Mouse (Mus musculus): ENCODE measurements around the gene Nod1. TPM values are rescaled to one million over a fixed set of nuclear protein-coding genes. Genes with fewer than 3 reads are reported as not detected.

The Nod1 gene
- polyA plus RNA-seq, 1 experiment from 2014 or later, result 4.7 TPM

DNA sequence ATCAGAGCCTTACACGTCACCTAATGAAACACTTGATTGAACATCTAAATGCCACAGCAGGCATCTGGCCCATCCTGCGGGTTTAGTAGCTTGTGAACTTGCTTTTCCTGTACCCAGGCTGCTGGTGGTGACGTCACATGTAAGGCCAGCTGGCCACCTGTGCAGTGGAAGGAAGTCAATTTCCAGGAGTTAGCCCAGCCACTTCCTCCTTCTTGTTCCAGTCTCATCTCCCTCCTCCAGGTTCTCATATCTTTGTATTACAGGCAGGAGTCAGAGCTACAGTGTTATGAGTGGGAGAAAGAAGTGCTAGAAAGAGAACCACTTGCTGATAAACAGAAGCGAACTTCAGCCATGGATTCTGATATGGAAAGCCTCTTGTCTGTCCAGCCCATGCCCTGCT is 56.2 kb downstream of the Nod1 start:
- no peak overlapping the region for H3K4me3 ChIP-seq
- no peak for ATAC-seq (ENCODE audit: insufficient number of reproducible peaks, insufficient read depth, low FRiP score, low TSS enrichment)
- no peaks in the 10 kb centered on the region for H3K9me3 ChIP-seq
- H3K36me3 ChIP-seq, result no peaks in the 10 kb centered on the region
- H3K27ac ChIP-seq, result no peak overlapping the region
- no peak overlapping the region for H3K9ac ChIP-seq
- no peaks in the 10 kb centered on the region for H3K27me3 ChIP-seq
- H3K4me2 ChIP-seq (replicated peaks), result no peak overlapping the region
- WGBS, result 61% methylated on average over 4 of the region's 4 CpGs
- no peaks in the 10 kb centered on the region for H3K4me1 ChIP-seq

DNA sequence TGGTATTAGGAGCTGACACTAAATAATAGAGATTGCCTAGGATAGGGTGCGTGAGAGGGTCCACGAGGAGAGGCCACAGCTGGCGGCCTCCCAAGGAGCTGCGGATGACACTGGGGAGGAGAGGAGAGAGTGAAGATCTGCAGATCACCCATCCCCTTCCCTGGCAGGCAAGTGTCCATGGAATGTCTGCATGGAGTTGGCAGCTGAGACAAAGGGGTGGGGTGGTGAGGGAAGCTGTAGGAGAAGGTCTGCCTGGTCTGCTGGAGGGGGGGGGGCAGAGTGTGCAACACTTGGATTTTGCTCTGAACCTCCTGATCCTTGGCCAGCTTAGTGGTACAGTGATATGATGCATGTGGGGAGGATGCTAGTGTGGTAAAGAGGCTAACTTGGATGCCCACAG is 57.4 kb downstream of the Nod1 start:
- no peak for ATAC-seq (ENCODE audit: insufficient number of reproducible peaks, insufficient read depth, low FRiP score, low TSS enrichment)
- Histone ChIP-seq H3K9me3 (no peaks in the 10 kb centered on the region), H3K27me3 (no peaks in the 10 kb centered on the region), H3K36me3 (no peaks in the 10 kb centered on the region), H3K27ac (no peak overlapping the region), H3K4me1 (no peaks in the 10 kb centered on the region), H3K4me2 (replicated peaks) (no peak overlapping the region), H3K9ac (no peak overlapping the region), H3K4me3 (no peak overlapping the region)
- WGBS, result 89% methylated on average over 4 of the region's 4 CpGs

DNA sequence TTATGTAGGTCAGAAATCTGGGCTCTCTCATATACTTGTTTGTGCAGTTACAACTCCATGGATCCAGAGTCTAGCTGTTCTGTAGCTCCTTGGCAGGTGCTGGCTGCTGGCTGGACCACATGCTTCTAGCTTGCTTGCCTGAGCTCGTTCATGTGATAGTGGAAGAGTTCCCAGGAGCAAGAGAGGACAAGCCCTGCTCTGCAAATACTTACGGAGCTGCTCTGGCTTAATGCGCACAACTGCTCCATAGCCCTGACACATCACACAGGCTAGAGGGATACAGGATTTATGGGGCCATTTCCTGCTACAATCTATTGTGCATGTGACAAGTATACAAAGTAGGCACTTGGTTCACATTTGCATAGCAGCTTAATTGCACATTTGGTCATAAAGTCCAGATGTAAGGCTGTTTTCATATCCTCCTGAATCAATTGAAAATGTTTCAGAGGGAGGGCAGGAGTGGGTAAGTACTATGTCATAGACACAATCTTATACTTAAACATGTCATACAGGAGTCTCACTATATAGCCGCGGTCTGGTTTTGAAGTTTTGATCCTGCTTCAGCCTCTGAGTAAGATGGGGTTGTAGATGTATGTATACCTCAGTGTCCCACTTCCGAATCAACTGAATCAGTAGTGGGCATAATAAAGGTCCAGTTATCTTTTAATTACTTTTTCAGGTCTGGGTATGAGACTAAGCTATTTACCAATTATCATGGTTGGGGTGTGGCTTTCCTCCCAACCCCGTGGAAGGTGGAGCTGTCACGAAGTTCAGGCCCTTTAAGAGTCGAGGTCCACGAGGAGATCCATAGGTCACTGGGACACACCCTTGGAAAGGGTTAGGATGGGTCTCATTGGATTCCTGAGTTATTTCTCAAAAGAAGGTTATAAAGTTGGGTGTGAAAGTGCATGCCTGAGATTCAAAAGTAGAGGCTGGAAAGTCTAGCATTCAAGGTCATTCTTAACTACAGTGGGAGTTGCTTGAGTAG is 66.1 kb downstream of the Nod1 start:
- WGBS, result 84% methylated on average over 10 of the region's 10 CpGs
- Histone ChIP-seq H3K9me3 (peaks cover 4% of the 10 kb centered on the region; the same call in 1 of the 2 replicates), H3K4me3 (no peak overlapping the region), H3K36me3 (no peaks in the 10 kb centered on the region), H3K9ac (no peak overlapping the region), H3K27me3 (no peaks in the 10 kb centered on the region), H3K4me1 (no peaks in the 10 kb centered on the region), H3K4me2 (replicated peaks) (no peak overlapping the region), H3K27ac (no peak overlapping the region)
- ATAC-seq (ENCODE audit: insufficient number of reproducible peaks, insufficient read depth, low FRiP score, low TSS enrichment), result no peak

DNA sequence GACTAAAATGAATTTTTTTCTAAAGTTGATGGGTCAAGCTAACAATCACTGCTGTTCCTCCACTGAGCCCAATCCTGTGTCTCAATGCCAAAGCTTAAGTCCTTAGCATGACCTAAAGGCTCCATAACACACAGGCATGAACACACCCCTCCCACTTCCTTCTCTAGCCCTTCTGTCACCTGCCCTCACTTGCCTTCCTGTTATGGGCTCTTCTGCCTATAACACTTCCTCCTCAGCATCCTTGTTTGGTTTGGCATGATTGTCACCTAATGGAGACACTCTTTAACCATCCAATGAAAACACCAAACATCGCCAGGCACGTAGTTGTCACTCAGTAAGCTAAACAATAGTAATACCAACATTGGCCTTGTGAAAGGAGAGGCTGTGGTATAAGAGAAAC is 69.9 kb downstream of the Nod1 start:
- Histone ChIP-seq H3K4me2 (replicated peaks) (no peak overlapping the region), H3K4me3 (no peak overlapping the region), H3K27me3 (no peaks in the 10 kb centered on the region), H3K36me3 (no peaks in the 10 kb centered on the region), H3K27ac (no peak overlapping the region), H3K9ac (no peak overlapping the region), H3K9me3 (peaks cover 4% of the 10 kb centered on the region; the same call in 1 of the 2 replicates), H3K4me1 (no peaks in the 10 kb centered on the region)
- ATAC-seq (ENCODE audit: insufficient number of reproducible peaks, insufficient read depth, low FRiP score, low TSS enrichment), result no peak
- WGBS, result 91% methylated on average over 2 of the region's 2 CpGs

GRCm38 (mm10) chr6:54900256-54900655 is 72.2 kb downstream of the Nod1 start:
- WGBS, result 82% methylated on average over 2 of the region's 2 CpGs
- no peaks in the 10 kb centered on the region for H3K36me3 ChIP-seq
- no peaks in the 10 kb centered on the region for H3K27me3 ChIP-seq
- ATAC-seq (ENCODE audit: insufficient number of reproducible peaks, insufficient read depth, low FRiP score, low TSS enrichment), result no peak
- H3K4me2 ChIP-seq (replicated peaks), result no peak overlapping the region
- no peaks in the 10 kb centered on the region for H3K4me1 ChIP-seq
- no peak overlapping the region for H3K27ac ChIP-seq
- H3K9ac ChIP-seq, result no peak overlapping the region
- H3K9me3 ChIP-seq, result peaks cover 4% of the 10 kb centered on the region; the same call in 1 of the 2 replicates
- no peak overlapping the region for H3K4me3 ChIP-seq

GRCm38 (mm10) chr6:54891384-54891783 is 81.0 kb downstream of the Nod1 start:
- peaks cover 6% of the 10 kb centered on the region; the same call in 1 of the 2 replicates for H3K4me1 ChIP-seq
- H3K27ac ChIP-seq, result no peak overlapping the region
- WGBS, result 79% methylated on average over 3 of the region's 3 CpGs
- no peak overlapping the region for H3K9ac ChIP-seq
- no peaks in the 10 kb centered on the region for H3K9me3 ChIP-seq
- H3K27me3 ChIP-seq, result no peaks in the 10 kb centered on the region
- no peak for ATAC-seq (ENCODE audit: insufficient number of reproducible peaks, insufficient read depth, low FRiP score, low TSS enrichment)
- H3K4me2 ChIP-seq (replicated peaks), result no peak overlapping the region
- no peak overlapping the region for H3K4me3 ChIP-seq
- no peaks in the 10 kb centered on the region for H3K36me3 ChIP-seq

- WGBS, result 64% methylated on average over 9 of the region's 9 CpGs
- H3K36me3 ChIP-seq, result no peaks in the 10 kb centered on the region
- no peak overlapping the region for H3K9ac ChIP-seq
- peaks cover 6% of the 10 kb centered on the region; the same call in 1 of the 2 replicates for H3K4me1 ChIP-seq
- H3K9me3 ChIP-seq, result no peaks in the 10 kb centered on the region
- no peaks in the 10 kb centered on the region for H3K27me3 ChIP-seq
- no peak overlapping the region for H3K27ac ChIP-seq
- no peak overlapping the region for H3K4me3 ChIP-seq
- H3K4me2 ChIP-seq (replicated peaks), result no peak overlapping the region
- ATAC-seq (ENCODE audit: insufficient number of reproducible peaks, insufficient read depth, low FRiP score, low TSS enrichment), result no peak
Measured at GRCm38 (mm10) chr6:54890221-54890620, 82.2 kb downstream of the Nod1 start.

DNA sequence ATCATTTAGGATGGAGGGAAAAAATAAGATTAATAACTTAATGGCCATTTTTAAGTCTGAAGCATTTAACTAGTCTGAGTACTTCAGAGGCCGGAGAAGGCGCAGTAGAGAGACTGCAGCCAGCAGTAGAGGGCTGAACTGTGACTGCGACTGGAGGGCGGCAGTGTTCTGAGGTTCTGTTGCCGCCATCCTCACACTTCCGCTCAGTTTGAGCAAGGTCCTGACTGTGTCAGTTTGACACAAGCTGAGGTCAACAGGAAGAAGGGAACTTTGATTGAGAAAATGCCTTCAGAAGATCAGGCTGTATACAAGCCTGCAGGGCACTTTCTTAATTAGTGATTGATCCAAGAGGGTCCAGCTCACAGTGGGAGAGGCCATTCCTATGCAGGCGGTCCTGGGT is 86.2 kb downstream of the Nod1 start:
- H3K27ac ChIP-seq, result no peak overlapping the region
- no peak overlapping the region for H3K4me3 ChIP-seq
- 56% methylated on average over 7 of the region's 7 CpGs for WGBS
- no peak for ATAC-seq (ENCODE audit: insufficient number of reproducible peaks, insufficient read depth, low FRiP score, low TSS enrichment)
- H3K9ac ChIP-seq, result no peak overlapping the region
- no peaks in the 10 kb centered on the region for H3K36me3 ChIP-seq
- no peaks in the 10 kb centered on the region for H3K9me3 ChIP-seq
- H3K27me3 ChIP-seq, result no peaks in the 10 kb centered on the region
- H3K4me2 ChIP-seq (replicated peaks), result no peak overlapping the region
- H3K4me1 ChIP-seq, result peaks cover 6% of the 10 kb centered on the region; the same call in 1 of the 2 replicates

DNA sequence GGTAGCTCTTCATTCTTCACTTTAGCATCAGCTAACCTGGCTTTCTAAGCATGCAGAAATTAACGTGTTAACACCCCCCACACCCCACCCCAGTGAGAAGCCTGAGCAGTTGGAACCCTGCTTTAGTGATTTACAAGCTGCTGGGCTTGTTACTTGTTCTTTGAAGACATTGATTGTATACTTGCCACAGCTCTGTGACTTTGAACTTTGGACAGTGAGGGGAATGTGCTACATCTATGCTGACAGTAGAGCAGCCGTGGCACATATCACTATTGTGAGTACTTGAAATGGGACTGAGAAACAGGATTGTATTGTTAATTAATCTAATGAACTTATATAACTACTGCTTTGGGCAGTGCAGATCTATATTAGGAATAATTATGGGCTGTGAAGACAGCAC is 89.0 kb downstream of the Nod1 start:
- peaks cover 6% of the 10 kb centered on the region; the same call in 1 of the 2 replicates for H3K36me3 ChIP-seq
- H3K4me1 ChIP-seq, result 0 out of 2 replicates have a peak, but pooled peaks cover 3% of the 10 kb centered on the region
- no peak overlapping the region for H3K9ac ChIP-seq
- WGBS, result 81% methylated on average over 2 of the region's 2 CpGs
- no peak overlapping the region for H3K4me2 ChIP-seq (replicated peaks)
- no peak overlapping the region for H3K27ac ChIP-seq
- H3K4me3 ChIP-seq, result no peak overlapping the region
- H3K27me3 ChIP-seq, result no peaks in the 10 kb centered on the region
- no peak for ATAC-seq (ENCODE audit: insufficient number of reproducible peaks, insufficient read depth, low FRiP score, low TSS enrichment)
- no peaks in the 10 kb centered on the region for H3K9me3 ChIP-seq

- H3K9ac ChIP-seq, result no peak overlapping the region
- WGBS, result 94% methylated on average over 4 of the region's 4 CpGs
- H3K36me3 ChIP-seq, result peaks cover 6% of the 10 kb centered on the region; the same call in 1 of the 2 replicates
- no peak overlapping the region for H3K4me2 ChIP-seq (replicated peaks)
- H3K4me1 ChIP-seq, result no peaks in the 10 kb centered on the region
- no peak overlapping the region for H3K27ac ChIP-seq
- H3K4me3 ChIP-seq, result no peak overlapping the region
- ATAC-seq (ENCODE audit: insufficient number of reproducible peaks, insufficient read depth, low FRiP score, low TSS enrichment), result no peak
- H3K27me3 ChIP-seq, result no peaks in the 10 kb centered on the region
- no peaks in the 10 kb centered on the region for H3K9me3 ChIP-seq
Measured at GRCm38 (mm10) chr6:54880086-54880485, 92.3 kb downstream of the Nod1 start.

GRCm38 (mm10) chr6:54878546-54878945 is 93.9 kb downstream of the Nod1 start:
- Histone ChIP-seq H3K9me3 (no peaks in the 10 kb centered on the region), H3K4me1 (no peaks in the 10 kb centered on the region), H3K27ac (no peak overlapping the region), H3K9ac (no peak overlapping the region), H3K4me3 (no peak overlapping the region), H3K27me3 (no peaks in the 10 kb centered on the region), H3K4me2 (replicated peaks) (no peak overlapping the region), H3K36me3 (peaks cover 6% of the 10 kb centered on the region; the same call in 1 of the 2 replicates)
- no peak for ATAC-seq (ENCODE audit: insufficient number of reproducible peaks, insufficient read depth, low FRiP score, low TSS enrichment)

DNA sequence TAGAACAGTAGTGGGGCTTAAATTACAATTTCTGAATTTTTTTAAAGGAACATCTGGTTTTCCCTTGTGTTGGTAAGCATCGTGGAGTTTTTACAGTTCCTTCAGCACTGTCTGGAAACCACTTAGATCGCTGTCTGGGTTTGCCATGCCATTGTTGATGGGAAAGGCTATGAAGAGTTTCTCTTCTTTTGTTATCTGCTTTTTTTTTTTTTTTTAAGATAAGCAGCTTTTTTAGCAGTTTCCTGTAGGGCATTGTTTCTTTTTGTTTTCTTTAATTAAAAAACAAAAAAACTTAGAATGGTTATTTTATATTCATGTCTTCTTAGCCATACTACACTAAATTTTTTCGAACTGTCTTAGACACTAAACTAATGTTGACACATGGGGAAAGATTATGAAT is 94.8 kb downstream of the Nod1 start:
- no peak for ATAC-seq (ENCODE audit: insufficient number of reproducible peaks, insufficient read depth, low FRiP score, low TSS enrichment)
- no peaks in the 10 kb centered on the region for H3K4me1 ChIP-seq
- H3K4me2 ChIP-seq (replicated peaks), result no peak overlapping the region
- H3K27ac ChIP-seq, result no peak overlapping the region
- no peak overlapping the region for H3K9ac ChIP-seq
- 77% methylated on average over 3 of the region's 3 CpGs for WGBS
- no peaks in the 10 kb centered on the region for H3K27me3 ChIP-seq
- no peaks in the 10 kb centered on the region for H3K9me3 ChIP-seq
- H3K4me3 ChIP-seq, result no peak overlapping the region
- peaks cover 6% of the 10 kb centered on the region; the same call in 1 of the 2 replicates for H3K36me3 ChIP-seq

All from embryonic facial prominence, embryonic 12.5 days (tissue).